Mouse (Mus musculus): ENCODE results near the gene Rbbp4.

The Rbbp4 gene

DNA sequence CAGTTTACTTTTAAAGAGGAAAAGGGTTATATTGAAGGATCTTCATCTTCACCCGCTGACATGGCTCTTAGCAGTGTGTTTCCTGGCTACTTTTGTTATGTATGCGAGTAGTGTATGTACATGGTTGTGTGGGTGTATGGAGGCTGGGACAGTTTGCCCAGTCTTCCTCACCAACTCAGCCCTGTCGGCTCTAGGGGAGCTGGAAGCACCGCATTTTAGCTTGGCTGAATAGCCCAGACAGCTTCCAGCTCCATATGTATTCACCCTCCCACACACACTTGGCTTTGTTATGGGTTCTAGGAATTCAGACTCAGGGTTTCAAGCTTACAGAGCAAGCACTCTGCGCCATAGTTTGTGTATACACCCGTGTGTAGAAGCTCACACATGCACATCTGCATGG is 15.9 kb upstream of the Rbbp4 start:
- DNase-seq: no peak

DNA sequence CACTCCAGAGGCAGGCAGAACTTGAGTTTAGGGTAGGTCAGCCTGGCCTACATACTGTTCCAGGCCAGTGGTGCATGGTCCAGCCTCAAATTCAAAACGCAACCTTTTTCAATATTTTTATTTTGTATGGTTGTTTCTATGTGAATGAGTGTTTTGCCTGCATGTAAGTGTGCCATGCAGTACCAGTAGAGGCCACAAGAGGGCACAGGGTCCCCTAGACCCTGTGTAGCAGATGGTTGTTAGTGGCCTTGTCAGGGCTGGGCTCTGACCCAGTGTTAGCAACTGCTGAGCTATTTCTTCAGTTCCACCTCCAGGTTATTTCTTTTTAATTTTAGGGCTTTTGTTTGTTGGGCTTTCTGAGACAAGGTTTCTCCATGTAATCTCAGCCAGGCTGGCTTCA is 15.5 kb upstream of the Rbbp4 start:
- DNase-seq: peak; percentile 93

DNA sequence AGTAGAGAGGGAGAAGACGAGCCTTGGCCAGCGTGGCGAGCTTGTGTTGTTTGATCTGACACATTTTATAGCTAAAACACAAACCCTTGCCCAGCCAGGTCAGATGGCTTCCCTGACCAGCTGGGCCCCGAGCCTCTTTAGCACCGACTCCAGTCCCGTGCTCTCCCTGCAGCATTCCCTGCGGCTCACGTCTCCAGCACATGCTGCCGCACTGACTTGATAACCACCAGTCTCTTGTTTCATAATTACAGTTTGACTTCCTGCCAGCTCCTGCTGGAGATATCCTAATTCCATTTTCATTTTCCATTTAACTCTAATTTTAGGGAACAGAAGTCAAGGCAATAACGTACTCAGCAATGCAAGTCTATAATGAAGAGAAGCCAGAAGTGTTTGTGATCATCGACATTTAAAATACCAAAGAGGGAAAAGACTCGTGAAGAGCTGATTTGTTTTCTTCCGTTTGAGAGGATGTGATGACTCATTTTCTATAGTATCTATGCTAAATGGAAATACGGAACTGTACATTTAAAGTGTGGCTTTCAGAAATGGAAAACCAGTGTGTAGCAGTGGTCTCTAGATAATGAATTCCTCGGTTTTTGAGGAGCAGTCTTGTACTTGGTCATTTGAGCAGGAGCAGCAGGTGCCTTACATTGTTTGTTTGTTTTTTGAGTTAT is 11.4 kb upstream of the Rbbp4 start:
- DNase-seq: peak; percentile 95

DNA sequence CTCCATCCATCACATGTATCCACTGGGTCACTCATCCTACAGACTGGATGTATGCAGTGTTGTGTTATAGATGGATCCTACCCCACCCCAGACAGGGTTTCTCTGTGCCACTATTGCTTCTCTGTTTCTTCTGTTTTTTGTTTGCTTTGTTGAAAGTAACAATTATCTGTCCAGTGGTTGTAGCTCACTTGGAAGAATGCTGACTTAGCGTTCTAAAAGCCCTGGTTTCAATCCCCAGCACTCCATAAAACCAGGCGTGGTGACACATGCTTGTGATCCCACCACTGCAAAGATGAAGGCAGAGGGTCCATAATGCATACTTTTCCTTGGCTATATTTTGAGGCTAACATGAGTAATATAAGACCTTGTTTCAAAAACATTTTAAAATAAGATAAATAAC is 7.5 kb upstream of the Rbbp4 start:
- DNase-seq: no peak

DNA sequence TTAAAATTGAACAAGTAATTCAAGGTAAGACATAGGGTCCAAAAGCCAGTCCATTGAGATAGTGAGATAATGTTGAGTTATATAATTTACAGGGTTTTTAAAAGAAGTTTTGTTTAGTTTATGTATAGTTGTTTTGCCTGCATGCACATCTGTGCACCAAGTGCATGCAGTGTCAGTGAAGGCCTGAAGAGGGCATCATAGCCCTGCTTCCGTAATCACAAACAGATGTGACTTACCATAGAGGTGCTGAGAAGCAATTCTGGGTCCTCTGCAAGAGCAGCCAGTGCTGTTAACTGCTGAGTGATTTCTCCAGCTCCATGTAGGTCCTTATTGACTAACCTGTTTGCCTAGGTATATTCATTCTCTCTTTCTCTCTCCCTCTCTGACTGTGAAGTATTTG is 6.7 kb upstream of the Rbbp4 start:
- no peak for DNase-seq

DNA sequence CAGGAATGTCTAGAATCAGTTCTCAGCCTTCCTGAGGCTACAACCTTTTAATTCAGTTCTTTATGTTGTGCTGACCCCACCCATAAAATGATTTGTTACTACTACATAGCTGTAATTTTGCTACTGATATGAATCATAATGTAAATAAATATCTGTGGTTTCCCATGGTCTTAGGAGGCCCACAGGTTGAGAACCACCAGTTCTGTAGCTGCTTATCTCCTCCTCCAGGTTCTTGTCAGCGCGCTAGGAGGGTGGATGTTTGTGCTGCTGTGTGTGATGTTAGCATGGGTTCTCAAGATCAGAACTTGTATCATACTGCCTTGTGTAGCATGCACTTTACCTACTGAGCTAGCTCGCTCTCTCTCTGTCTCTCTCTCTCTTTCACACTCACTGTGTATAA is 4.6 kb upstream of the Rbbp4 start:
- DNase-seq: no peak

DNA sequence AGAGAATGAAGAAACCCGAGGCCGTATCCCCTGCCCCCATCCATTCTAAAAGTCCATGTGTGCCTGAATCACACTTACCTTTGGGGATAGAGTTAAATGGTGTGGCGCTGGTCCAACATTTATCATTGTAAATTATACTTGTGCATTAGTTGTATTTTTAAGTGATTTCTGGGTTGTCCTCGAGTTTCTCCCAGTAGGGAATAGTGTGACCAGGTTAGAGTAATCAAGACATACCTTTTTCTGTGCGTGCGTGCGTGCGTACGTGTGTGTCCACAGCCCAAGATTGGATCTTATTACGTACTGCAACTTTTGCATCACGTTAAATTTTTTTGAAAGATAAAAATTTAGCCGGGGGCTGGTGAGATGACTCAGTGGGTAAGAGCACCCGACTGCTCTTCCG is 1.1 kb upstream of the Rbbp4 start:
- DNase-seq: peak; percentile 90

DNA sequence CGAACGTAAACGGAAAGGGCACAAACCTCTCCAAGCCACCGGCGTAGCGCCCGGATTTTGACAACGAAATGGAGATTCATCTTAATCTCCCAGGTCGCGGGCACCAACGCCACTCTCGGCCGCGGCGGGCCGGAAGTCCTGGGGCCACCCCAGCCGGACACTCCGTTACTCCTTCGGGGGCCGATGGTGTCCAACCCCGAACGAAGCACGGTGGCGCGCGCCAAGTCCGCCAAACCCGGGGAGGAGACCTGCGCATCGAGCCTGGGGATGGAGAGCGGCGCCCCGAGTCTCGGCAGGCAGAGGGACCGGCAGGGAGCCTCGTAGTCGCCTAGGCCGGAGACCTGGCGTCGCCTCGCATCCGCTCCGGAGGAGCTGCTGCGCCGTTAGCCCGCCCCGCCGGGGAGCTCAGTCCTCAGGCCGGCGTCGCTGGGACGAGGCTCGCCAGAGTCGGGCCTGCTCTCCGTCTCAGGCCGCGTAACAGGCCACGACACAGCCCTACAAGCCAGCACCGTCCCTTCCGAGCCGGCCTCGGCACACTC is 424 bp downstream of the Rbbp4 start:
- DNase-seq: no peak

DNA sequence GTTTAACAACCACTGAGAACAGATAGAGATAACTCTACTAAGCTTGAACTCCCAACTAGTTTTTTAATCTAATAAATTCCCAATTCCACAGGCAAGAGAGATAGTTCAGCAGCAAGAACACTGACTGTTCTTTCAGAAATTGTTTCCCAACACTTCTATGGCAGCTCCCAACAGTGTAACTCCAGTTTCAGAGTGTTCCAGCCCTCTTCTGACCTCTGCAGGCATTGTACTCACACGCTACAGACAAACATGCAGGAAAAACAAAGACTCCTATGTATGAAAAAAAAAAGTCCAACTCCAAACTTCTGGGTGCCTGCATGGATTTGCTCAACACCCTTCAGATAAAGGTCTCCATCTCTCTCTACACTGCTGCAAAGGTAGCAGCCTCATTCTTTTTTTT is 2.3 kb downstream of the Rbbp4 start:
- no peak for DNase-seq

DNA sequence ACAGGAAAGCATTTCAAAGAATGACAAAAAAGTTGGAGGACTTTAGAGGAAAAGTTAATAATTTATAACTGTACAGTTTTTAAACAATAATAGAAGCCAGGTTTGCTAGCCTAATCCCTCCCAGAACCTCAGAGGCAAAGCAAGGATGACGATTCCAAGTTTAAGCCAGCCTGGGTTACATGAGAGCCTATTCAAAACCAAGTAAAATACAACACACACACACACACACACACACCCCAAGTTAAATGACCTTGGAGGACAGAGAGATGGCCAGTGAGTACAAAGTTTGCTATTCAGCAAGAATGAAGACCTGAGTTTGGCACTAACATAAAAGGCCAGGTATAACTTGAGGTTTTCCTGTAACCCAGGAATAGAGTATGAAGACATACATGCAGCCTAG is 9.0 kb downstream of the Rbbp4 start:
- no peak for DNase-seq

DNA sequence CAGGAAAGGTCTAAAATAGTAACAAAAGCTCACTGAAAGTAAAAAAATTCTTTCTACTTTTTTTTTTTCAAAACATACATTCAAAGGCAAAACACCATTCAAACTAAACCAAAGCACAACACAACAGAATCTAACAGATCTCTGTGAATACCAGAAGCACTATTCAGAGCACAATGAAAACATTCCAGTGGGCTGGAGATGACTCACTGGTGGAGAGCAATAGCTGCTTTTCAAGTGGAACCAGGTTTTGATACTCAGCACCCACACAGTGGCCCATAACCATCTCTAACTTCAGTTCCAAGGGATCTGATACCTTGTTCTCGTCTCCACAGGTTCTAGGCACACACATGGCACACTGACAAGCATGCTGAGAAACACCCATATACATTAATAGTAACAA is 10.4 kb downstream of the Rbbp4 start:
- DNase-seq: no peak

DNA sequence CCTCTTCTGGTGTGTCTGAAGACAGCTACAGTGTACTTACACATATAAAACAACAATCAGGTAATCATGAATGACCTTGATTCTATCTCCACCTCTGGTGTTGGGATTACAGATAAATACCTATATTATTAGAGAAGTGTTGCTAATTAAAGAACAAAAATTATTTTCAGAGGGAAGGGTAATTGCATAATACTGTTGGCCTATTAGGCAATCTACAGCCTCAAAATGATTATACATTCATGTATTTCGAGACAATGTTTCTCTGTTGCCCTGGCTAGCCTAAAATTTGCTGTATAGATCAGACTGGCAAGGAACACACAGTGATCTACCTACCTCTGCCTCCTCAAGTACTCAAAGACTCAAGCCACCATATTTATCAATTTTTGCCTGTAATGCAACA is 11.7 kb downstream of the Rbbp4 start:
- DNase-seq: no peak

DNA sequence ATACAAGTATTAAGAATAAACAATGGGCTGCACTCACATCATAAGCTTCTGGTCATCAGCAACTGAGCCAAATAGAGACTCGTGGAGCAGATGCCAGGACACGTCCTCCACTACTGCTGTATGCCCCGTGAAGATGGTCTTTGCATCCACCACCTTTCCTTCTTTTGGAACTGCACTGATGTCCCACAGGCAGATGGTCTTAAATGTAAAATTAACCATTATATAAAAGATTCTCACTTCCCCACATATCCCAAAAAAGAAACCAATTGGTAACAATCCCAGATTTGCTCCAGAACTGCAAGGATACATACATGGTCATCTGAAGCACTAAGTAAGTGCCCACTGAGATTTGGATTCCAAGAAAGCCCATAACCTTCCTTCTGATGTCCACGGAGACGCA is 13.1 kb downstream of the Rbbp4 start:
- DNase-seq: no peak

DNA sequence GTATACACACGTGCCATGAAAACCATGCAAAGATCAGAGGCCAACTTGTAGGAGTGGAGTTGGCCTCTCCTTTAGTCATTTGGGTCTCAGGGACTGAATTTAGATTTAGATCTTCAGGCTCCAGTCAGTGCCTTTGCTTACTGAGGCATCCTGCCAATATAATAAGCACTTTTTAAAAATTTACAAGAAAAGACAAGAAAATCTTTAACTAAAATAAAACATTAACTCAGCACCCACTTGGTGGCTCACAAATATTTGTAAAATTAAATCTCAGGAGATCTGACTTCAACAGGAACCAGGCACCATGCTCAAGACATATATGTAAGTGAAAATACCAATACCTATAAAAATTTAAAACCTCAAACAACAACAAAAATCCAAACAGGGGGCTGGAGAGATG is 14.3 kb downstream of the Rbbp4 start:
- no peak for DNase-seq

DNA sequence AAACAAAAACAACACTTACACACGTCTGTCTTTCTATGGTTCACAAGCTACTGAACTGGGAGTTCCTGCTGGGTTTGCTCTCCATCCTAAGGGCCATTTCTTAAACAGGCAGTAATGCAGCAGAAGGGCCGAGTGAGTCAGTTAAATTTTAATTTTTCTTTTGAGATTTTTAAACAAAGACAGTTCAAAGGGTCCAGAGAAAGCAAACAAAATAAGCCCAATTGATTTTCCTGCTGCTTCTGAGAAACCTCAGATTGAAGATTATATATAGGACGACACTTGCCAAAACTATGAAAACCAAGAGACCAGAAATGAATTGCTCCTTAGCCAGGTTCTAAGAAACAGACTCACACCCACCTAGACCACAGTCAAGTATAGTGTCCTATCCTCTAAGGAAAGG is 21.3 kb downstream of the Rbbp4 start:
- DNase-seq: no peak

DNA sequence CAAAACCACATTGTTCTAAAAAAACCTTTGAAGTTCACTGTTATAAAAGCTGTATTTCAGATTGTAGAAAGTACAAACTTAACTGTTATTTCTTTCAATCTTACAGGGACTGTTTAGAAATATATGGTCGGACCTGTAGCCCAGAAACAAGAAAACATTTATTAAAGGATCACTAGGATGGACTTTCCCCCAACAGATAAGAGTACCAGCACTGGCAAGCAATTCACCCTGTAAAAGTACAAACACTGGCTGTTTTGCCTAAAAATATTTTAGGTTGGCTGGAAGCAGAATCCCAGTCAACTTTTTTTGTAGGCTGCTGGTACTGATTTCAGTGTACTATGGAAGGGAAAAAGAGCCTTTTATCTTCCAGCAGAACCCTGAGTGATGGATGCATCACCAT is 27.2 kb downstream of the Rbbp4 start:
- no peak for DNase-seq

DNA sequence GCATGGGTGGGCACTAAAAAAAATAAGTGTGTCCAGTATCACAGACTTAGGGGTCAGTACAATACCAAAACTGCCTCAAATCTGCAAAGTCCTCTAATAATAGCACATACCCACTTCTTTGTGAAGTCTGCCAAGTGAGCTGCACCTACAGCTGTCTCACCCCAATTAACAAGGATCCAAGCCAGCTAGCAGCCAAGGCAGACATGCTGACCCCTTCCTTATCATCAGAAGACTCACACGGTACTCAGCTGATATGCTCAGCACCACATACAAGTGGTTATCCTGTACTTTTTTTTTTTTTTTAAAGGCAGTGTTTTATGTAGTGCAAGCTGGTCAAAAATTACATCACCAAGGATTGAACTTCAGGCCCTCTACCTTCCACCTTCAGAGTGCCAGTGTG is 30.9 kb downstream of the Rbbp4 start:
- DNase-seq: no peak

DNA sequence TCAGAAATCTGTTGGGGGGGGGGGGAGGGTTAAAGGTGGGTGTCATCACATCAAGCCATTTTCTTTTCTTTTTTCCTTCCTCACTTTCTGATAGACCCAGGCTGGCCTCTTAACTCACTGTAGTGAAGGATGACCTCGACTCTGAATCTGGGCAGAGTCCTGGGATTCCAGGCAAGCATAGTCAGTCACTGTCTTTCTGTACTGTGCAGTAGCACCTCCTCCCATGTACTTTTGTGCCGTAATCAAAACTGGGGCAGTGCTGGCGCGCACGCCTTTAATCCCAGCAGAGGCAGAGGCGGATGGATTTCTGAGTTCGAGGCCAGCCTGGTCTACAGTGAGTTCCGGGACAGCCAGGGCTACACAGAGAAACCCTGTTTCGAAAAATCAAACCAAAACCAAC is 31.4 kb downstream of the Rbbp4 start:
- no peak for DNase-seq

DNA sequence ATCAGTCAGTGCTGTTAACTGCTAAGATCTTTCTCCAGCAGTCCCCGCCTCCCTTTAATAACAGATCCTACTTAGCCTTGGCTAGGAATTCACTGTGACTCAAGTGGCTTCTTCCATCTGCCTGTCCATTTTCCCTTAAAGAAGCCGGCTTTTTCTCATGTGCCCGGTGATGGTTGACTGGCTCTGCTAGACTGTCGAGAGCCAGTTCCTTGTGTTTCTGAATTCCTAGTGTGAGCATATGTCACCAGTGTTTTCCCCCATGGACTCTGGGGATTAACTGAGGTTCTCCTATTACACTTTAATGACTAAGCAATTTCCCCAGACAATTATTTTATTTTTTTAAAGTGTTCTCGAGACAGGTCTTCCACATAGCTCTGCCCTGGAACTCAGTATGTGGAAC is 31.8 kb downstream of the Rbbp4 start:
- no peak for DNase-seq

DNA sequence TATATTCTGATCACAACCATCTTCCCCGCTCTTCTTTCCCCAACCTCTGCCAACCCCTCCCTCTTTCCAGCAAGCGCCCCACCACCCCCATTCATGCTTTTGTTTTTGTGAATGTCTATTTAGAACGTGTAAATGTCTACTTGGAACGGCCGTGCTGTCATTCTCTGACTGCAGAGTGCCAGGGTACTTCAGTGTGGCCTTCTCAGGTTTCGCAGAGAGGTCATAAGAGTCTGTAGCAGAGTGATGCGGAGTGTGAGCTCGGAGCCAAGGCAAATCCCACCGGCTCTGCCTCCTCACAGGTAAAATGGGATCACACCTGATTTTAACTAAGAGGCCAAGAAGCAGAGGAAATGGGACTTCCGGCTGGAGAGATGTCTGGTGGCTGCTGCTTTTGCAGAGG is 36.0 kb downstream of the Rbbp4 start:
- no peak for DNase-seq

DNA sequence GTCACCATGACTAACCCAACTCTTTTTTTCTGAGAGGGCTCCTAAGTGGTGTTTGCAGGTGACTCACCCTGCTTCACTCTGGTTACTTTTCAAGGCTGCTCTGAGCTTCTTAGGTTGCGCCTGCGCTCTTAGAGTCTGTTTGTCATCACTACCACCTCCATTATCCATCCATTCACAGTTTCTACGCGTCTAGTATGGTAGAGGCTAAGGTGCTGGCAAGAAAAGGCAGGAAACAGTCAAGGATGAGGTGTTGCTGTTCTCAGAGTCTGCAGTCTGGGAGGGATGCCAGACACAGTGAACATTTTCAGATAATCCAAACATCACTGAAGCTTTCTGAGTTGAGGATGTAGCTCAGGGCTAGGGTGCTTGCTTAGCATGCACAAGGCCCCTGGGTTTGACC is 37.4 kb downstream of the Rbbp4 start:
- no peak for DNase-seq

DNA sequence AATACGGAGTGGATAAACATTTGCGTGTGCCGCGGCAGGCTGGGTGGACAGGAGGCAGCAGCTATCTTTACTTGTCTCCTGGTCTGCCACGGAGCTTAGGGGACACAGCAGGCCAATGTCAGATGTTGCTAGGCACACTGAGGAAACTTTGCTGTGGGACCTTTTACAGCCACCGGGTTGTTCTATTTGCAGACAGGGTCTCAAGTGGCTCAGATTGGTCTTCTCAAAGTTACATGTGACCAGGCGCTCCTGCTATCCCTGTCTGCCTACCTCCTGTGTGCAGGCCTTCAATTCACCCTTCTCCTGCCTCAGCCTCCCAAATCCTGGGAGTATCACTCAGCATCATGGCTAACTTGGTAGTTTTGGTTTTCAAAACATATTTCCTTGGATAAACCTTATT is 39.1 kb downstream of the Rbbp4 start:
- DNase-seq: no peak

DNA sequence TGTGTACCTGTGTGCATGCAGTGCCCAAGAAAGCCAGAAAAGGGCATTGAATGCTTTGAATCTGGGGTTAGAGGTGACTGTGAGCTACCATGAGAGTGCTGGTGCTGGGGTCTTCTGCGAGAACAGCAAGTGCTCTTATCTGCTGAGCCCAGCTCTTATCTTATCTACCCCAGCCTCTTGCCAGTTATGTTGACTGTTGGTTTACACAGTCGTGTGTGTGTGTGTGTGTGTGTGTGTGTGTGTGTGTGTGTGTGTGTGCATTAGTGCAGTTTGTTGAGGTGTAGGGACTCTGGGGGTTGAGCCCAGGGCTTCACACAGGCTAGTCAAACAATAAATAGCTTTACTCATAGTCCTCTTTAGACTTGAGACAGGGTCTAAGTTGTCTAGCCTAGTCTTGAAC is 40.0 kb downstream of the Rbbp4 start:
- DNase-seq: no peak

DNA sequence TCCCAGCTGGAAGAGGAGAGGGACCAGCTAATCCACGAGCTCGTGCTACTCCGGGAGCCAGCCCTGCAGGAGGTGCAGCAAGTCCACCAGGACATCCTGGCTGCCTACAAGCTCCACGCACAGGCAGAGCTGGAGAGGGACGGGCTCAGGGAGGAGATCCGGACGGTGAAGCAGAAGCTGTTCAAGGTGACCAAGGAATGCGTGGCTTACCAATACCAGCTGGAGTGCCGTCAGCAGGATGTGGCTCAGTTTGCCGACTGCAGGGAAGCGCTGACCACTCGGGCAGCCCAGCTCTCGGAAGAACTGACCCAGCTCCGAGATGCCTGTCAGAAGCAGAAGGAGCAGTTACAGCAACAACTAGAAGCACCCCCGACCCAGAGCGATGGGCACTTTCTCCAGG is 41.5 kb downstream of the Rbbp4 start:
- DNase-seq: peak; percentile 91

DNA sequence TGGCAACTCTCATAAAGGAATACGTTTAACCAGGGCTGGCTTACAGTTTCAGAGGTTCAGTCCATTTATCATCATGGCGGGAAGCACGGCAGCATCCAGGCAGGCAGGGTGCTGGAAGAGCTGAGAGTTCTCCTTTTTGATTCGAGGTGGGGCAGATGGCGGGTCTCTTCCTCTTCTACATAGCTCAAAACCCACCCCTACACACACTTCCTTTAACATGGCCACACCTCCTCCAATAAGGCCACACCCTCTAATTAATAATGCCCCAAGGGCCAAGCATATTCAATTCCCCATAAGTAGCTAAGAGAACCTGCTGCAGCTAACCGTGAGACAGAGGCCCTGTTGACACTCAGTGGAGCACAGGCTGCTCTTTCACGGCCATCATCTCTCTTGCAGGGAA is 42.3 kb downstream of the Rbbp4 start:
- DNase-seq: no peak

DNA sequence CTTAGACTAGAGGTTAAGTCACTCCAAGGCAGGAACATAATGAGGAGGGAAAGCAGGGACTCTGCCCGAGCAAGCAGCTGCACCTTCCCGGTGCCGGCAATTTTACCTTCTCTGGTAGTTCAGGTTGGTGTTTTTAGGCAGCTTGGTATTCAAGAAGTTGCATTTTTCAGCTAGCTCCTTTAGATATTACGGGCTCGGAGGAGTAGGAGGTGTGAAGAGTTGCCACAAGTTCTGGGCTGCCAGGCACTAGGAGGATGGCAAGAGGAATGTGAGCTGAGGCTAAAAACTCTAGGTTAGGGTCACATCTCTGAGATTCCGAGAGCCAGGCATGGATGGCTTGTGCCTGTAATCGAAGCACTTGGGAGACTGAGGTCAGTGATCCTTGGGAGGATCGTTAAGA is 45.5 kb downstream of the Rbbp4 start:
- no peak for DNase-seq

All from heart, adult 11 months (tissue).